Mouse (Mus musculus) retina, postnatal 7 days (tissue): ENCODE results near the gene Cblb.

ENCODE experiments used
- DNase-seq: peaks from one replicate; pipeline ENCODE4 v3.0.0-alpha.2; 2012; ENCODE audit warnings: low read depth, low spot score

Gene Cblb

DNA sequence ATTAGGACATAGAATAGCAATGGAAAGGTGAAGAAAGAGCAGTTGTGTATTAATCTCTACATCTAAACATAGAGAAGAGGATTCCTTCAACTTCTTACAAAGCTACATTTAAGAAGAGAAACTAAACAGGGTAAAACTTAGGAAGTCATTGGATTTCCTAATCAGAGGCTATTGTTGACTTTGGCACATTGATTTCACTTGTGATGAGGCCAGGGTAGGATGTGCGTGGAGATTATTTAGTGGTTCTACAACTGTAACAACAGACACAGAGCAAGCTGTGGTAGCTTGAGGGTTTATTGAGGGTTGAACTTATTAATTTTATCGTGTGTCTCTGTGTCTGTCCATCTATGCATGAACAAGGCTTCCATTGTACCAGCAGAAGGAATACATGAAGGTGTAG is 7.8 kb downstream of the Cblb start:
- DNase-seq = no peak

- no peak for DNase-seq
Observed at GRCm38 (mm10) chr16:52040937-52041336, 9.9 kb downstream of the Cblb start.

GRCm38 (mm10) chr16:52042667-52043379 is 11.8 kb downstream of the Cblb start:
- DNase-seq = no peak

DNA sequence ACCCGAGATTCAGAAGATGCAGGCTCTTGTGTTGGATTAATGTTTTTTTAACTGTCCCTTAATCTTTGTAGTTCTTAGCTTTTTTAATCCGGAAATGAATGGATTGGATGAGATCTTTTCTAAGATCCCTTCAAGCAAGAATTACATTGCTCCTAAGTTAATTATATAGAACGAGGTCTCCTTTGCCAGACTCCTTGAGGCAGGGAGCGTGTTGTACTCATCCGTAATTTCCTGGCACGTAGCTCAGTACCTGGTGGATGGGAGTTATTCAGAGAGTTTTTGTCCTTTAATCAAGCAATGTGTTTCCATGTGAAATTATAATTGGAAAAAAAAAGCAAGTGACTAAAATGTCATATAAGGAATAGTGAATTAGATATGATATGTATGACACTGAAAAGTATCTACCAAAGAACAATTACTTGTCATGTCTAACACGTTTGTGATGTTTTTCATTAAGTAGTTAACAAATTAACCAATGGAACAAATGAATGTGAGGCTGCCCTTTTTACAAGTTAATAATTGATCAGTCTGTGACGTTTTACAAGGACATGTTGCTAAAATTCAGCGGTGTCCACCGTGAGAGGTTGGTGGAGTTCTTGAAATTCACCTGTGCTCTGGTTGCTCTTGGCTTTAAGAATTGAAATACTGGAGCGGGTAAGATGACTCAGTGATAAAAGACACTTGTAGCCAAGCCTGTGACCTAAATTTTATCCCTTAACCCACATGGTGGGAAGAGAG is 12.5 kb downstream of the Cblb start:
- DNase-seq = no peak

GRCm38 (mm10) chr16:52044518-52044917 is 13.5 kb downstream of the Cblb start:
- no peak for DNase-seq

GRCm38 (mm10) chr16:52044985-52045384 is 14.0 kb downstream of the Cblb start:
- DNase-seq = no peak

DNA sequence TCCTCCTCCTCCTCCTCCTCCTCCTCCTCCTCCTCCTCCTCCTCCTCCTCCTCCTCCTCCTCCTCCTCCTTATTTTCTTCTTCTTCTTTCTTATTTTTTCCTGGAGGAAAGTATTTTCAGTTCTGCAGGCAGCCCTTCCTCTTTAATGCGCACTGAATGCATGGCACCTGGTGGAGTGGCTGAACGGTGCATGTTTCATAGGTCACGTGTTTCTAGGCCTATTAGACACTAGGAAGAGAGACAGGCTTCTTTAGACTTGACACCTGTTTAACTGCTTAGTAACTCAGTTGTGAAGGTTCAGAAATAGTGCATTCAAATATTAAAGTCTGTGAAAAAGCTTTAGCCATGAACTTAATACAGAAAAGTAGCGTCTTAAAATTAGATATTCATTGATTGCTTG is 15.4 kb downstream of the Cblb start:
- no peak for DNase-seq

DNA sequence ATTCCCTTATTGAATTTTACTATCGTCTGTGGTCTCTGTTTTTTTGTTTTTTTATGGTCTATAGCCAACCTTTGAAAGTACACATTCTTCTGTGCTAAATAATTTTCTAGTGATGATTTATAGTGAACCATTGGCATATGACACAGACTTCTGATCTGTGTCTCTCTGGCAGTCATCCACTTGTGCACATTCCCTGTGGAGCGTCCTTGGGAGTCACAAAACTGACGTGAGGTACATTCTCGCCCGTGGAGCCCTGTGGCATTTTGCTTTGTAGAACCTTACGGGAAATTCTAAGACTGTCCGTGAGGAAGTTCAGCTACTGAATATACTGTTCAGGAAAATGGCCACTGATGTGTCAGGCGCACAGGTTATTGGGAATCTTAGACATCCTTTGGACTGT is 20.1 kb downstream of the Cblb start:
- no peak for DNase-seq

- DNase-seq = no peak
Observed at GRCm38 (mm10) chr16:52052734-52053133, 21.7 kb downstream of the Cblb start.

- no peak for DNase-seq
Observed at GRCm38 (mm10) chr16:52055236-52055635, 24.2 kb downstream of the Cblb start.

- no peak for DNase-seq
Observed at GRCm38 (mm10) chr16:52056164-52056563, 25.1 kb downstream of the Cblb start.

GRCm38 (mm10) chr16:52057335-52057734 is 26.3 kb downstream of the Cblb start:
- no peak for DNase-seq

DNA sequence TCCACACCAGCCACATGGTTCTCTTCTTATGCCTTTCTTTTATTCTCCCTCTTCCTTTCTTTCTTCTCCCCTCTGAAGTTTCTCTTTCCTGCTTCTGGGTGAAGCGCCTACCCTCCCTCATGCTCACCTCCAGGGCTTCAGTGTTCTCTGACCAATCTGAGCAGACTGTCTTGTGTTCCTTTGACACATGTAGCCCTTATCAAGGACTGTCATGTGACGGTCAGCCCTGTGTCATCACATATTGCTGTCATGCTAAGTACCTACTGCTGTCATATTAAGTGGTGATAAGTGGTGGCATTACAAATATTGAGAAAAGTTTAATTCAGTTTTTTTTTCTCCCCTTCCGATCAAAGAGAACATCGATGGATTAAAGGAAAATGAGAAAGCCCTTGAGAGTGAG is 28.5 kb downstream of the Cblb start:
- DNase-seq = no peak

DNA sequence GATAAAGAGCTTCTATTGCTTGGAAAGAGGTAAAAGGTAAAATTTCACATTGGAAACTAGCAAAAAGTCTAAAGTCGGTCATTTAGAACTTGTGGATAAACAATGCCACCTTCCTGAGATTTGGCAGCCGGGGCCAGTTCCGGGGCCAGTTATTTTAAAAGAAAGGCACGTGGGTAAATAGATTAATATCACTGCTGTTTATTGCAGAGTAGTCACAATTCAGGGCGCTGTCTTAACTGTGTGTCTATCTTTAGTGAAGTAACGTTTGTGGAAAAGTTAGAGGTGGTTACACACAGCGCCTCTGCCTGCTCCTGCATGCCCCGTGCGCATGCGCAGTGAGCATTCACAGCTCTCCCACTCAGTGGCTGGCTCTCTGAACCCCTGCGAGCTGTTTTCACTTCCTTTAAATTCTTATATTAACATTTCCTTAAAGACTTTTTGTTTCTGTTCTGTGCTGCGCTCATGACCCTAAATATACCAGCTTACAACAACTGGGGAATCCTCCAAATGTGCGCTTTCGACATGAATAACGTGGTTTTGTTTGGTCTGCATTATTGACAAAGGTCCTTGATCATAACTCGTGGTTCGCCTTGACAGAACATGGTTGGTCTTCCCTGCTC is 29.2 kb downstream of the Cblb start:
- DNase-seq = no peak

DNA sequence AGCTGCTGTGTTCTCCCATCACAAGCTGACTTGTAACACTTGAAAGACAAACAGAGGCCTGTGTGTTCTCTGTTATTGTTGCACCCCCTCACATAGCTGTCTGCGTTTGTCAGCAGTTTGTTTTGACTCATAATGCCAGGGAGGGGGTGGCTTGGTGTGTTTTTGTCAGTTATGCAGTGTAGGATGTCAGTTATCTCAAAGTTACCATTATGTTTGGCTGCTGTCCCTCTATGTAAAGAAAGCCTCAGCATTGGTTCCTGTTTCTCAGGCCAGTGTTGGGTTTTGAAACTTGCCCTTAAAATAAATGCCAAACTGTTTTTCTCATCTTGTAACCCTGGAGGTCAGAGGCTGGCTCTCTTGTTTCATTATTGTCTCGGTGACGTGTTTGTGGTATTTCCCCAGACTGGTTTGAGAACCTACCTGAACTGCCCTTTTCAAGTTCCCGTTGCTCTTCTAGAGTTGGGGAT is 30.0 kb downstream of the Cblb start:
- no peak for DNase-seq

GRCm38 (mm10) chr16:52064309-52065105 is 33.5 kb downstream of the Cblb start:
- DNase-seq = no peak

DNA sequence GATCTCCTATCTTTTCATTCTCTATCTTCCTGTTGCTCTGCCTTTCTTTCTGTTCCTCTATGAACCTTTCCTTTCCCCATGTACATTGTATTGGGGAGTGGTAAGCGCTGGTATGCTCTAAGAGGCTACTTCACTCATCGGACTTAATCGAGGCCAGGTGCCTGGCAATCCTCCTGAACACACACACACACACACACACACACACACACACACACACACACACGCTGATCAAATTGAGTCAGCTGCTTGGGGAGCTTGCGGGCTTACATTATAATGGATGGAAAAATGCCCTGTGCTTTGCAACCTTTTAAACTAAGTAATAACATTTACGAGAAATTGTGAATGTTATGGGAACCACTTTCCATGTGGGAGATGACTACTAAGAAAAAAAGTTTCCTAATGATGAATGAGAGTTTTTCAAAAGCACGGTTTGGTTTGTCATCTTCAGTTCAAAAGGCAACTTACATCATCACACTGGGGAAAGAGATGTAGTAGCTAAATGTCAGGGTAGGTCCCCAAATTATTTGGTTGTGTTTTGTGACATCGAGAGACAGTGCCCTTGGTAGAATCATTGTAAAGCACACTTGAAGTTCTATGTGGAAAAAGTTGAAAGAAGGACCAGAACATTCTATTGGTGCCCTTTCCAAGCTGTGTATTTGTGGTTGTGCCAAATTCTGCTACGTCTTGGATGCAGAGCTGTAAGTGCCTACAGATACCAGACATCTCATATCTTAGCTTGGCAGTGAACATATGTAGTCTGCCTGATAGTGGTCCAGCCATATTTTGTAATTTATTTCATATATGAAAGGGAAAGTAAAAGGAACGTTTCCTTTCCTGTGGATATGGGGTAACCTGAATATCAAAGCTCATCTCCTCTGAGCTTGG is 36.8 kb downstream of the Cblb start:
- no peak for DNase-seq

GRCm38 (mm10) chr16:52068517-52068874 is 37.5 kb downstream of the Cblb start:
- DNase-seq = no peak

DNA sequence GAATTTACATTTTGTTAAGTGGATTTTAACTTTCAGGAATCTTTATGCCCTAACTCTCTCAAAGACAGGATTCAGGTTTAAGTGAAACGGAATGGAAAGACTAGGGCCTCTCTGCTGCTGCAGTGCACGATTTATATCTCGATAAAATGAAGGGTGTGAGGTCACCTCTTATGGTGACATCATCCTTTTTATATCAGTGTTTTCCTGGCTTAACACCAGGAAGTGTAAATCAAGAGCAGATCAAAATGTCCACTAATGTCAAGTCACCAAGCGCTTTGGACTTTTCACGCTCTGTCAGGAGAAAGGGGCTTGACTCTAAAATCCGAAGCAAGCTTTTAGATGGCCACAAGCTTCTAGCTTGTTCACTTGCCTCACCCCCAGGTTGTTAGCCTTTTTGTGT is 38.6 kb downstream of the Cblb start:
- no peak for DNase-seq

DNA sequence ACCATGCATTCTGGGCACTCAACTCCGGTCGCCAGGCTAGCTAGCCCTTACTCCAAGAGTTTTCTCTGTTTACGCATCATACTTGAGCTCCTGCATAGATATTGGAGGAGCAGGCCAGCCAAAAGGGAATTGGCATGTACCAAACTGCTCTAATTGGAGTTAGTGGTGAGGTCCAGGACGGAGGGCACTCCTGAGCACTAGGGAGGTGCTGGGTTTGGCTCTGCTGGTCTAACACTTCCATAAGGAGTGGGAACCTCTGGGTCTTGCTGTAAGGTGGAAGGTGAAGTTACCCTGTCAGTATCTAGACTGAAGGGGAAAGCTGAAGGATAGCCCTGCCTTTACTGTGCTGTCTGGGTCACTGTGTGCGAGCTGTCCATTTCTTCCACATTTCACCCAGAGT is 39.1 kb downstream of the Cblb start:
- no peak for DNase-seq

- DNase-seq = no peak
Observed at GRCm38 (mm10) chr16:52071290-52071689, 40.3 kb downstream of the Cblb start.
